Mouse (Mus musculus): ENCODE results near the gene Cmtm8. TPM values are rescaled to one million over a fixed set of nuclear protein-coding genes. Genes with fewer than 3 reads are reported as not detected.

Gene Cmtm8
- polyA plus RNA-seq, 1 experiment from 2014 or later = 66.5 TPM

DNA sequence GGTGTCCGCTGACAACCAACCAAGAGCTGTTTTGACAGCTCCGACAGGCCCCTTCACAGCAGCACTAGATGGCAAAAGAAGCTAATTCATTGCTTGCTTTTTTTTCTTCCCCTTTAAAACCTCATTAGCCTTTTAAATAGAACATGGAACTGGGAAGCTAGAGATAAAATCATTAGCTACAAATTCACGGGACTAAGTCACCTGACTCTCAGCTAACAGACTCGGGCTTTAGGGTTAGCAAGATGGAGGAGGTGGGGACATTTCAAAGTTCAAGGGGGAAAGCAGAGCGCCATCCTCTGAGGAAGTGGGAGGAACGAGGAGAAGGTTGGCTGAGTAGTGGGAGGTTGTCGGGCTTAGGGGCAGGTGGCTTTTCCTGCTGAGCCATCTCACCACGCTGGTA, 36.7 kb downstream of the Cmtm8 start:
- H3K36me3 ChIP-seq (ENCODE audit: control insufficient read depth, insufficient read depth, low read length) = no peaks in the 10 kb centered on the region
- H3K27me3 ChIP-seq (ENCODE audit: control insufficient read depth, insufficient read depth, low read length) = no peaks in the 10 kb centered on the region
- no peak overlapping the region for H3K4me3 ChIP-seq (ENCODE audit: low read depth, low read length)
- no peak for DNase-seq (ENCODE audit: low spot score)
- no peak for ATAC-seq (ENCODE audit: low FRiP score, low TSS enrichment)
- H3K4me1 ChIP-seq (replicated peaks; ENCODE audit: control insufficient read depth, insufficient read depth) = 0 out of 2 replicates have a peak, but pooled peaks cover 3% of the 10 kb centered on the region
- H3K27ac ChIP-seq (replicated peaks) = no peak overlapping the region
- no peaks in the 10 kb centered on the region for H3K9me3 ChIP-seq (ENCODE audit: control insufficient read depth, low read length)
- WGBS = 65% methylated on average over 8 of the region's 8 CpGs
- H3K9ac ChIP-seq (ENCODE audit: low read length) = no peak overlapping the region
- TF ChIP-seq EP300 (optimal IDR thresholded peaks at IDR 0.05) (no peak), CTCF (IDR thresholded peaks at IDR 0.05; ENCODE audit: low read depth) (no peak)
- no peak overlapping the region for H3K4me2 ChIP-seq (replicated peaks; ENCODE audit: low read depth)

GRCm38 (mm10) chr9:114805151-114805671, 38.7 kb downstream of the Cmtm8 start:
- no peak for TF ChIP-seq EP300 (optimal IDR thresholded peaks at IDR 0.05)
- no peak for TF ChIP-seq CTCF (IDR thresholded peaks at IDR 0.05; ENCODE audit: low read depth)
- H3K36me3 ChIP-seq (ENCODE audit: control insufficient read depth, insufficient read depth, low read length) = no peaks in the 10 kb centered on the region
- H3K27ac ChIP-seq (replicated peaks) = no peak overlapping the region
- H3K4me1 ChIP-seq (replicated peaks; ENCODE audit: control insufficient read depth, insufficient read depth) = 0 out of 2 replicates have a peak, but pooled peaks cover 3% of the 10 kb centered on the region
- no peak overlapping the region for H3K9ac ChIP-seq (ENCODE audit: low read length)
- no peak overlapping the region for H3K4me3 ChIP-seq (ENCODE audit: low read depth, low read length)
- 0 out of 2 replicates have a peak overlapping the region, but pooled peaks have one; percentile 9 for H3K4me2 ChIP-seq (replicated peaks; ENCODE audit: low read depth)
- ATAC-seq (ENCODE audit: low FRiP score, low TSS enrichment) (peak; percentile 90), DNase-seq (ENCODE audit: low spot score) (peak; percentile 76)
- no peaks in the 10 kb centered on the region for H3K27me3 ChIP-seq (ENCODE audit: control insufficient read depth, insufficient read depth, low read length)
- 26% methylated on average over 19 of the region's 19 CpGs for WGBS
- H3K9me3 ChIP-seq (ENCODE audit: control insufficient read depth, low read length) = no peaks in the 10 kb centered on the region

- Histone ChIP-seq H3K4me1 (replicated peaks; ENCODE audit: control insufficient read depth, insufficient read depth) (0 out of 2 replicates have a peak, but pooled peaks cover 3% of the 10 kb centered on the region), H3K9ac (ENCODE audit: low read length) (no peak overlapping the region), H3K27ac (replicated peaks) (no peak overlapping the region), H3K4me3 (ENCODE audit: low read depth, low read length) (no peak overlapping the region), H3K4me2 (replicated peaks; ENCODE audit: low read depth) (no peak overlapping the region), H3K36me3 (ENCODE audit: control insufficient read depth, insufficient read depth, low read length) (no peaks in the 10 kb centered on the region), H3K9me3 (ENCODE audit: control insufficient read depth, low read length) (no peaks in the 10 kb centered on the region), H3K27me3 (ENCODE audit: control insufficient read depth, insufficient read depth, low read length) (no peaks in the 10 kb centered on the region)
- TF ChIP-seq EP300 (optimal IDR thresholded peaks at IDR 0.05) = no peak
- no peak for TF ChIP-seq CTCF (IDR thresholded peaks at IDR 0.05; ENCODE audit: low read depth)
- ATAC-seq (ENCODE audit: low FRiP score, low TSS enrichment) = no peak
- no peak for DNase-seq (ENCODE audit: low spot score)
- 79% methylated on average over 1 of the region's 1 CpGs for WGBS
Observed at GRCm38 (mm10) chr9:114802191-114802590, 41.8 kb downstream of the Cmtm8 start.

DNA sequence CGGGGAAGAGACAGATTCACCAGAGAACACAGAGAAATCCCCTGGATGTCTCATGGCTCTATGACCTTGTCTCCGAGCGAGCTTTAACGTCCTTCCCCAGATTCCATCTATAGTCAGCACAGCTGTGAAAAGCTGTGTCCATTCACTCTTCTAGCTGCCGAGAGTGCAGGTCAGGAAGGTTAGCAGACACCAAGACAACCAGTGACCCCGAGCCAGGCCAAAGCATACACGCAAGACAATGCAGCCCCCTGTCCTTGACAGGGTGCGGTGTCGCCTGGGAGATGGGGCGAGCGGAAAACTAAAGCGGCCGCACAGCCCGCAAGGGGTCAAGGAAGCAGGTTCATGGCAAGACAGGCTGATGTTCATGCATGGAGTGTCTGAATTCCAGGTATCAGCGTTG, 42.7 kb downstream of the Cmtm8 start:
- Histone ChIP-seq H3K4me1 (replicated peaks; ENCODE audit: control insufficient read depth, insufficient read depth) (0 out of 2 replicates have a peak, but pooled peaks cover 3% of the 10 kb centered on the region), H3K27ac (replicated peaks) (no peak overlapping the region), H3K9me3 (ENCODE audit: control insufficient read depth, low read length) (no peaks in the 10 kb centered on the region), H3K4me3 (ENCODE audit: low read depth, low read length) (no peak overlapping the region), H3K27me3 (ENCODE audit: control insufficient read depth, insufficient read depth, low read length) (no peaks in the 10 kb centered on the region), H3K36me3 (ENCODE audit: control insufficient read depth, insufficient read depth, low read length) (no peaks in the 10 kb centered on the region), H3K9ac (ENCODE audit: low read length) (no peak overlapping the region), H3K4me2 (replicated peaks; ENCODE audit: low read depth) (no peak overlapping the region)
- no peak for DNase-seq (ENCODE audit: low spot score)
- TF ChIP-seq EP300 (optimal IDR thresholded peaks at IDR 0.05) (no peak), CTCF (IDR thresholded peaks at IDR 0.05; ENCODE audit: low read depth) (no peak)
- no peak for ATAC-seq (ENCODE audit: low FRiP score, low TSS enrichment)
- 64% methylated on average over 15 of the region's 15 CpGs for WGBS

DNA sequence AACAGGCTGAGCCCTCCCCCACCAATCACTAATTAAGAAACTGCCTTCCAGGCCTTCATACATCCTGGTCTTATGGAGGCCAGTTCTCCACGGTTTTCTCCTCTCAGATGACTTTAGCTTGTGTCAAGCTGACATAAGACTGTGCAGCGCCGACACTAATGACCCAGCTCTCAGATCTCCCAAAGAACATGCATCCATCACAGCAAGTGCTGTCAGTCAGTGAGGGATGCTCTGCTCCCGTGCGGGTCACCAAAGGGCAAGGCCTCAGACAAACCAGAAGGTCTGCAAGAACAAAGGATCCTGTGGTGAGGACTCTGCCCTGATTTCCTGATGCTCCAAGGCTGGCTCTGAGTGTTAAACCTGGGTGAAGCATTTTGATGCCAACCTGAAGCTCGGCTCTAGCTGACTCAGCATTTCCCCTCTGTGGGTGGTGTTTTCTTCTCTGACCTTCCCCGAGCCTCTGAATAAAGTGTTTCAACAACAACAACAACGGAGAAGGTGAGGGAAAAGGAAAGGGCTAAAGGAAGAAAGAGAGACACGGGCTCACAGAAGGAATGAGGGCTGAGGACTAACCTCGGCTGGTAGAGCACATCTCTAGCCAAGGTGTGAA, 44.4 kb downstream of the Cmtm8 start:
- Histone ChIP-seq H3K4me2 (replicated peaks; ENCODE audit: low read depth) (no peak overlapping the region), H3K36me3 (ENCODE audit: control insufficient read depth, insufficient read depth, low read length) (no peaks in the 10 kb centered on the region), H3K9ac (ENCODE audit: low read length) (no peak overlapping the region), H3K9me3 (ENCODE audit: control insufficient read depth, low read length) (no peaks in the 10 kb centered on the region), H3K4me3 (ENCODE audit: low read depth, low read length) (no peak overlapping the region), H3K27me3 (ENCODE audit: control insufficient read depth, insufficient read depth, low read length) (no peaks in the 10 kb centered on the region), H3K27ac (replicated peaks) (no peak overlapping the region), H3K4me1 (replicated peaks; ENCODE audit: control insufficient read depth, insufficient read depth) (no peaks in the 10 kb centered on the region)
- no peak for DNase-seq (ENCODE audit: low spot score)
- TF ChIP-seq CTCF (IDR thresholded peaks at IDR 0.05; ENCODE audit: low read depth) (no peak), EP300 (optimal IDR thresholded peaks at IDR 0.05) (no peak)
- WGBS = 60% methylated on average over 10 of the region's 10 CpGs
- ATAC-seq (ENCODE audit: low FRiP score, low TSS enrichment) = no peak

DNA sequence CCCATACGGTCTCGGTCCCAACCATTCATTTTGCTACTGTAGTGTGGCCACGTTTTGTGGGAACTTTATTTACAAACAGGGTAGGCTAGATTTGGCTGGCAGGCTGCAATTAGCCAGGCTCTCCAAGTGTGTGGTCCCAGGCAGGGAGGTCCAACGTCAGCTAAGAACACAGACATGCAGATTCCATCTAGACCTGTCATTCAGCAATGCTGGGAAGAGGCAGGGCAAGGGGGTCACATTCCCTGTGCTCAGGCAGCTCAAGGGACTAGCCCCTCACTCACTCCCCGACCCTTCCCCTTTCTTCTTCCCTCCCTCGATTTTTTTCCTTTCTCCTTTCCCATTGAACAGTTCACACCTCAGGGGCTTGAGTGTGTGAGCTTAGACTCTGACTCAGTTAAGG, 45.1 kb downstream of the Cmtm8 start:
- DNase-seq (ENCODE audit: low spot score) = no peak
- H3K4me3 ChIP-seq (ENCODE audit: low read depth, low read length) = no peak overlapping the region
- no peak overlapping the region for H3K4me2 ChIP-seq (replicated peaks; ENCODE audit: low read depth)
- H3K4me1 ChIP-seq (replicated peaks; ENCODE audit: control insufficient read depth, insufficient read depth) = no peaks in the 10 kb centered on the region
- no peaks in the 10 kb centered on the region for H3K36me3 ChIP-seq (ENCODE audit: control insufficient read depth, insufficient read depth, low read length)
- no peaks in the 10 kb centered on the region for H3K9me3 ChIP-seq (ENCODE audit: control insufficient read depth, low read length)
- no peak overlapping the region for H3K27ac ChIP-seq (replicated peaks)
- no peak for TF ChIP-seq CTCF (IDR thresholded peaks at IDR 0.05; ENCODE audit: low read depth)
- no peak for TF ChIP-seq EP300 (optimal IDR thresholded peaks at IDR 0.05)
- 39% methylated on average over 6 of the region's 6 CpGs for WGBS
- H3K9ac ChIP-seq (ENCODE audit: low read length) = no peak overlapping the region
- ATAC-seq (ENCODE audit: low FRiP score, low TSS enrichment) = no peak
- H3K27me3 ChIP-seq (ENCODE audit: control insufficient read depth, insufficient read depth, low read length) = no peaks in the 10 kb centered on the region
